Comparison of ENCODE assay signal across 17 mouse cellular contexts in the genomic region with DNA sequence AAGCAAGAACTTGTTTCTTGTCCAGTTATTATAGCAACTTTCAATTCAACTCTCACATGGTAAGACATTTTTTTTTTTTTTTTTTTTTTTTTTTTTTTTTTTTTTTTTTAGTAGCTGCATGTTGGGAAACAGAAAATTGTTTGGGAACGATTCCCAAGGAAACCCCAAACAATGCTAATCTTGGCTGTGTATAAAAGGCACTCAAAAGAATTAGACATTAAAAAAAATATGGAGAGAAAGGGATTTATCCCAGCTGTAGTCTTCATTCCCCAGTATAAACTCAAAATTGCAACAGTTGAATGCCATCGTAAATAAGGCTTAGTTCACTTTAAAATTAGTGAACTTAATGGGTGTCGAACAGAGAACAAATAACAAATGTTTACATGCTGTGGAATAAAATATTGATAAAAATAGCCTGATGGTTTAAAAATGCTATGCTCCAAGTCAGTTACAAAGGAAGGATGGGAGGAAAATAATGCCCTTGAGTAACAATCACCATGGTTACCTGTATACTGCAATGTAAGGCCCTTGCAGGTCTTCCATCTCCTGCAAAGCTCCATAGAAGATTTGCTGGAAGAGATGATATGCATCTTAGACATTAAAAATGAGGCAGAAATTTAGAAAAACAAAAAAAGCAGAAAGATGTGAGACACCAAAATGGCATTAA.
"Had no signal": no experiment of that assay in that cellular context is flagged by ENCODE, and none has a peak within 500 bp of the region (broad histone marks: within the 10 kb centered on the region; RNA-seq: fewer than 3 reads in every experiment).

No protein-coding gene starts in this region.

- H3K9me3 ChIP-seq: limb, embryonic 12.5 days; liver, embryonic 13.5 days; midbrain, embryonic 10.5 days; neural tube, embryonic 15.5 days had no signal

- DNase-seq: kidney, adult 8-10 months; kidney, postnatal 4 days; liver; liver, embryonic 13.5 days; liver, postnatal 0 days; retina, postnatal 1 day; right cerebral cortex, postnatal 4 days; spleen, adult 18-20 months; thymus, adult 18-20 months; thymus, postnatal 14 days had no signal

- H3K4me1 ChIP-seq: limb, embryonic 12.5 days; liver, embryonic 13.5 days; midbrain, embryonic 10.5 days; neural tube, embryonic 15.5 days had no signal

- H3K27me3 ChIP-seq: limb, embryonic 12.5 days; liver, embryonic 13.5 days; neural tube, embryonic 15.5 days had no signal

- H3K27ac ChIP-seq: layer of hippocampus, adult 2 months; limb, embryonic 12.5 days; liver, embryonic 13.5 days; midbrain, embryonic 10.5 days; neural tube, embryonic 15.5 days had no signal

- H3K4me3 ChIP-seq: layer of hippocampus, adult 2 months; limb, embryonic 12.5 days; liver, embryonic 13.5 days; midbrain, embryonic 10.5 days; myocyte; neural tube, embryonic 15.5 days had no signal

- H3K36me3 ChIP-seq: limb, embryonic 12.5 days; liver, embryonic 13.5 days; midbrain, embryonic 10.5 days; neural tube, embryonic 15.5 days had no signal

- ATAC-seq: inflammation-experienced regulatory T-cells, adult 6 months; intestine, postnatal 0 days; liver, postnatal 0 days had no signal

- H3K4me2 ChIP-seq: limb, embryonic 12.5 days; liver, embryonic 13.5 days; neural tube, embryonic 15.5 days had no signal

- H3K9ac ChIP-seq: limb, embryonic 12.5 days; liver, embryonic 13.5 days; liver, postnatal 0 days; neural tube, embryonic 15.5 days had no signal
